Mouse (Mus musculus) mouse embryonic stem cell (cell line): ENCODE data around the gene Trmt44.

Experiments used
- in situ Hi-C, 2 experiments: fragments of 300-500 bp; cut with MboI; formaldehyde crosslinking; loops; 1 replicate in 1 of 2; 3 replicates in 1 of 2; pipeline ENCODE4 v1.14.3; 2019 to 2020; ENCODE audit warnings: low sequenced_read_pairs in 2 of 2, low pct_unique_long_range_greater_than_20kb in 1 of 2, mixed read lengths in 1 of 2; ENCODE audit not compliant: unreplicated experiment in 1 of 2

Trmt44 gene

DNA sequence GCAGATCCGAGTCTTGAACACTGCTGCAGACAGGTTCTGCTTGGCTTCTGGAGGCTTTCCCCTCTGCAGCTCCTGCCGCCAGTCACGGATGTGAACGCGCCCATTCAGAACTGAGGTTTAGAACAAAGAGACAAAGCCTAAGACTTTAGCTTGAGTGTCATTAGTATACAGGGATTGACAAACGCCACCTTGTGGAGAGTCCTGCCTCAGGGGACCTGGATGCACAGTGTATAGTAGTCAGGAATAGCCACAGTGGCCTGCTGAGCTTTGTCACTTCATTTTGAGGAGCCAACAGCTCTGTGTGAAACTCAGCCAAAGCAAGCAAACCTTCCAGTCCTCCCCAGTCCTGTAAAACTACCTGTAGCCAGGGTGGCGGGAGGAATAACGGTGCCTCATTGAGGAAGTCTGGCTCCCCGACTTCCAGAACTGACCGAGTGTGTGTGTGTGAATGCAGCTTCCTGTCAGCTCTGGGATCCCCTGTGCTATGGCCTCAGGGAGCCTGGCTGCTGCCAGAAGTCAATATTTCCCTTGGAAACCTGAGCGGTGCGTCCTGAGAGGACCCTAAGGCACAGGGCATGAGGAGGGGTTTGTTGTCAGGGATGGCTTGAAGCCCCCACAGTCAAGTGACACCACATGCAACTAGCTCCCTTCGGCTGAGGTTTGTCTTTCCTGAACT is 16.8 kb downstream of the Trmt44 start:
- in situ Hi-C loops, result no loop called here

GRCm38 (mm10) chr5:35556393-35556792 is 18.5 kb downstream of the Trmt44 start:
- in situ Hi-C loops, result no loop called here

DNA sequence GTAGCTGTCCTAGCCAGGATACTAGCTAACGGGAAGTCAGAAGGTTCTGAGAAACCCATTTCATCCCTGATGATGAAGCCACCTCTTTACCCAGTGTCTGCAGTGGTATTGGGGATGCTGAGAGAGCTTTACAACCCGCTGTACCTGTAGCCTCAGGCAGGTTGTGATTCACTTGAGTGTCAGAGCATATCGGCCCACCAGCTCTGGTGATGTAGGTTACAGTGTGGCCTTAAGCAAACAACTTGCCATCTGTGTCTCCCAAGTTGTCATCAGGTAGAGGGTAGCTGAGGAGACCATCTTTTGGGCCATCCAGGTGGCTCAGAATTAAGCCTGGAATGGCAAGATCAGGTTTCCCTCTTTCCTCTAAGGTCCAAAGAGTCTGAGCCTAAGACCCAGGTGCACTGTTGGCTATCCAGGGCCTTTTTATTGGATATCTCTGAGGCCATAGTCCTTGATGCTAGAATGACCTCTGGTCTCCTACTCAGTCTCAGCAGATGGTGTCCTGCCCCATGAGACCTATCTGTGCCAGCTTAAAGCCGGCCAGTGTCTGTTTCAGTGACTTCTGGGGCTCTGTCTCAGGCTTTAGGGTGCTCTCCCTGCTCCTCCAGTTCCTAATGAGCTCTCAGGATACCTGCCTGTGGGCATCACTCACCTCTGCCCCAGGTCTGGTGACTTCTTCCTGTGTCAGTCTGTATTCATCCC is 21.9 kb downstream of the Trmt44 start:
- in situ Hi-C loops, result no loop called here

DNA sequence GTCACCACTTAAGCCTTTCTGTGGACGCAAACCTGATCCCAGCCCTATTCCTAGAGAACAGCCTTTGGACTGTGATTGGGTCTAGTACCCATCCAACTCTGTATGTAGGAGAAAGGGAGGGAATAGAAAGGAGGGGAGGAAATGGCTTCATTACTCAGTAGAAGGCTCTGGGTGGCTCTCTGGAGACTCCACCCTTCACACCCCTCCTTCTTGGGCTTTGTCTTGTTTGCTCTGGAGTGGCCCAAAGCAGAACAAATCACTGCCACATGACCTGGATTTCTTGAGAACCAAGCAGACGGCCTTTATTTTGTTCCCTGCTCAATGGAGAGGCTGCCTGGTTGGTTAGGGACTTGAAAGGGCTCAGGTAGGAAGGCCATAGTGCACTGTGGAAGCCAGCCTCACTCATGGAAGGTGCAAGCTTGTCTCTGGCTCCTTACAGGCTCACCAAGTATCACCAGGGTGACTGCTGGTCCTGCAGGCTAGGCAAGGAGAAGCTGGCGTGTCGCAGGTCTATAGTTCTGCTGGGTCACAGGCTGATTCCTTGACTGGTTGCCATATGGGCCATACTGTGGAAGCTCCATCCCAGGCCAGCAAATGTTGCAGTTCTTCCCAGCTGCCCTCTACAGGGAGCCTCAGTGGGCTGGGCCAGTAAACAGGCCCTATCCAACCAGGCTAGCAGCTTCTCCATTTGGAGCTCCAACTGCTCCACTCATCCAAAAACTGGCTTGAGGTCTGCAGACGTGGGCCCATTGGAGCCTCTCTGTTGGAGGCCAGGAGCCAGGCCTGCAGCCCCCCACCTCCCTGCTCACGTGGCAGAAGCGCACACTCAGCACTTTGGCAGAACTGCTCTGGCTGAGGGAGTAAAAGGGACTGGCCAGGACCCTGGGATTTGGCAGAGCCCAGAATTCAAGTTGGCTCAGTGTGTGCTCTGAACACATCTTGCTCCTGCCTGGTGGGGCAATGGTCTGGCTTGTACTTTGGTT is 22.7 kb downstream of the Trmt44 start:
- in situ Hi-C loops, result no loop called here

DNA sequence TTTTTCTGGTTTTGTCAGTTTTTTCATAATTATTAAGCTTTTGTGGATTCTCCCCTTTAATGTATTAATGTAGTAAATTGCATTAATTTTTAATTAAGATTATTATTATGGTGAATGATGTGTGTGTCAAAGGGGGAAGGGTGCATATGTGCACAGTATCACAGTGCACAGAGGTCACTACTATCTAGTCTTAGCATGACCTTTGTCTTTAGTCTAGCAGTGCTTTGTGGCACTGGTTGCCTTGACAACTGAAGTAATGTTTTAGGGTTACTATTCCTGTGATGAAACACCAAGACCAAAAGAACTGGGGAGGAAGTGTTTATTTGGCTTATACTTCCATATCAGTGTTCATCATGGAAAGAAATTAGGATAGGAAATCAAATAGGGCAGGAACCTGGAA is 28.7 kb downstream of the Trmt44 start:
- in situ Hi-C loops, result no loop called here

DNA sequence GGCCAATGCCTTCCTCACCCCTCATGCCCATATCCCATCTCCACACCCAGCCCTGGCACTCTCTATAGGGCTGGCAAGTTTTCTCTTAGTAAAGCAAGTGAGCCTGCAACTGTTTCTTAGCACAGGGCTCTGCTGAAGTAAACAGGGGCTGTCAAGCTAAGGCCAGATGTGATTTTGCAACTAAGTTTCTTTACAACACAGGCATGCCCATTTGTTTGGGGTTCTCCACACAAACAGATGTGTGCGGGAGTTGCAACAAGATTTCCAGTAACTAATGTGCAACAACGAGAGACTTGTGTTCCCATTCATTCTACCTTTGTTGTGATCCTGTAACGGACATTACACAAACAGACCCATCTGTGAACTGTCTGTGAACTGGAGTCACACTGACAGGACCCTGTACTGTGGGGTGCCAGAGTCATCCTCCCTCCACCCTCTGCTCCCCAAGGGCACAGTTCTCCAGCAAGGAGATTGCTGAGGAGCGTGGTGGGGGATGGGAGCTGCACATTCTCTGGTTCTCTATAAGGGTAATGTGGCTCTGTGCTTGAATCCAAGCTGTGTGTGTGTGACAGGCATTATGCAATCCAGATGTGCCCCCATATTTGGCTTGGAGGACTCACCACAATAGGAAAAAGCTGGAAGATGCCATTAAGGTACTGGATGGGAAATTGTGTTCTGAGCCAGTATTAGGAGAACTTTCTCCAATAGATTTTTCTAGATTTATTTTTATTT is 33.6 kb downstream of the Trmt44 start:
- in situ Hi-C loops, result no loop called here

- in situ Hi-C loops, result no loop called here
These were observed 34.3 kb downstream of the Trmt44 start for GRCm38 (mm10) chr5:35540555-35540954.

- in situ Hi-C loops, result no loop called here
These were observed 35.3 kb downstream of the Trmt44 start for GRCm38 (mm10) chr5:35539576-35539975.

DNA sequence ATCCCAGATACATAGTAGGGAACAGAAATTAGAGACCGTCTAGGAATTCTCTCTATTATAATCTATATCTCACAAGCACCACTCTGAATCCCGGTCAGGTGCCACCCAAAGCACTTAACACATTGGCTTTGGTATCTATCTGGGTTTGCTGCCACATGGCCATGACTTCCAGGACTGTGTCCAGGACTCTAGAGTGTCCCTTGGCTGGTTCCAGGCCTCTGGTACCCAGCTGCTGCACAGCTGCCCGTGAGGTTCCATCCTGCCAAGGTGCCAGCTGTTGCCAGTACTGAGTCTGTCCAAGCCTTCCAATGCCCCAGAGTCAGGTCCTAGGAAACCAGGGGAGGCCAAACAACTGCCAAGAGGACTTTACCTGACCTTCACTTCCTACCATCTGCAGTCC is 36.8 kb downstream of the Trmt44 start:
- in situ Hi-C loops, result no loop called here

GRCm38 (mm10) chr5:35537474-35537873 is 37.4 kb downstream of the Trmt44 start:
- in situ Hi-C loops, result no loop called here

DNA sequence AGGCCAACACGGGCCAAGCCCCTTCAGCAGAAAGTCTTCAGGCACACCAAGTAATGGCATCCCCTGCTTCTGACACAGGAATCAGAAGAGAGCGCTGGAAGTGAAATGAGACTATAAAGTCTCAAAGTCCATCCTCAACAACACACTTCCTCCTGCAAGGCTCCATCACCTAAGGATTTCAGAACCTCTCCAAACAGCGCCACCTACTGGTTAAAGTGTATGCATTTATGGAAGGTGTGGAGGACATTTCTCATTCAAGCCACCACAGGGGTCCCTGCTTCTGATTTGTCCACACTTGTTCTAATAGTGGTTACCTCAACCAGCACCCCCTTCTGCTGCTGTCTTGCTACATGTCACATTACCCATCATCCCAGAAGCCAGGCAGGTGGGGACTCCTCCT is 38.6 kb downstream of the Trmt44 start:
- in situ Hi-C loops, result no loop called here

GRCm38 (mm10) chr5:35531586-35531985 is 43.3 kb downstream of the Trmt44 start:
- in situ Hi-C loops, result no loop called here

GRCm38 (mm10) chr5:35530442-35530841 is 44.4 kb downstream of the Trmt44 start:
- in situ Hi-C loops, result no loop called here

- in situ Hi-C loops, result no loop called here
These were observed 49.3 kb downstream of the Trmt44 start, which contains the start of gene Cpz for GRCm38 (mm10) chr5:35525469-35526123. Cpz (minus strand) TSS chr5:35525698.

DNA sequence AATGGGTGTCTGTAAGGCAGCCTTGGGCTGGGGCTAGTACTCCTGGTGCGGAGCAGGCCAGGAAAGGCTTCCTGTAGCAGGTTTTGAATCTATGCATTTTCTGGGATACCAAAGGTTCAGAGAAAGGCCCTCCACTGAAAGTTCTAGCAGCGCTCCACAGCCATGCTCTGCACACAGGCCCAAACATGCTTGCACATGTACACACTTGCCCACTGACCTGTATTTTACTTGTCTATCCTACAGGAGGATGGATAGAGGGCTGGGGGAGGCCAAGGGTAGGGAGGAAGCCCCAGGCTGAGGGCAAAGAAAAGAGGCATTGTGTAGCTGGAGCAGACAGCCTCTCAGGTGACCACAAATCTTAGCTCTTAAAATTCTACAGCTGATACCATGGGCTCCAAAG is 50.5 kb downstream of the Trmt44 start:
- in situ Hi-C loops, result no loop called here

DNA sequence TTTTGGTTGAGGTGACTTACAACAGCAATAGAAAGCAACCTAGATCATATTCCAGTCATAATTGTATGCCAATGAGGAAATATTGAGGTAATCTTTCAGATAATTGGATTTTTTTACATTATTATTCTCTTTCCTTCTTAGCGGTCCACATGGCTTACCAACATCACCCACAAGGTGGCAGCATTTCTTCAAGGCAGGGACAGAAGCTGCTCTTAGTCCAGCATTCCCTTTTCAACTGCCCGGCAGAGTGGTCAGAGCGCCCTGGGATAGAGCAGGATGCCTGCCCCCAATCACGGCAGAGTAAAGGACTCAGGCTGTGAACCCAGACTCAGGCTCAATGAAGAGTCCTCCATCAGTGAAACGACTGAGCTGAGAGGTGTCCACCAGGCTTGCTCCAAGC is 51.1 kb downstream of the Trmt44 start:
- in situ Hi-C loops, result no loop called here

- in situ Hi-C loops, result no loop called here
These were observed 58.1 kb downstream of the Trmt44 start for GRCm38 (mm10) chr5:35516781-35517180.

- in situ Hi-C loops, result no loop called here
These were observed 64.3 kb downstream of the Trmt44 start for GRCm38 (mm10) chr5:35510589-35510988.
